ENCODE assay signal across 11 mouse cellular contexts in the genomic region with DNA sequence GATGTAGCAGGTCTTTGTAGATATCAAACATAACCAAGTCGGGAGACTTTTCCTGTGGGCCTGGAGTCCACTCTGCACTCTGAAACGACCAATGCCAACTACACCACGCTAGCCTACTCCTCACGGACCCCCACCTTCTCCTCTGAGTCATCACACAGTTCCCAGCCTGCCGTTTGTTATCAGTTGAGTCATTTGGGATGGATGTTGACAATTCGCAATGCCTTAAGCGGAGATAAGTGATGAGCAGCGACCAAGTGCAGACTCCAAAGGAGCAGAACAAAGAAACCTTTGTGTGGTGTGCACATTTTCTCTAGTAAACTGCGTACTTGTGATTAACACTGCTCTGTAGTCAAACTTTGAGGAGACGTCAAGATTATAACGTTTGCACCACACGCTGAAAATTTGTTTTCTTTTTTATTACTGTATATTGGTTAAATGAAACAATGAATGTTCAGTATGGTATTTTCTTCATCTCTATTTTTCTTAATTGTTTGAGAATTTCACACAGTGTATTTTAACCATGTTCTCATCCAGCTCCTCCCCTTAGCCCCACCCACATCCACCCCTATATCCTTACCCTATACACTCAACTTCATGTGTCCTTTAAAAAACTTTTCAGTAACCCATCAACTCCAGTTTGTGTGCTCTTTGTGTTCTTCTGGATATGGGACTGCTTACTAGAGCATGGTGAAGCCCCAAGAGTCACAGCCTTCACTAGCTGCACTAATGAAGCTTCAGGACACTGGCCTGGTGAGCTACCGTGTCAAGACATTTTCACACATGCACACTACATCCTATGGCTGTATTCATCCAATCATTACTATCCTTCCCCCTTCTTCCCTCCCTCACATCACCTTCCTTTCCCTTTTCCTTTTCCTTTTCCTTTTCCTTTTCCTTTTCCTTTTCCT. TPM values are rescaled to one million over a fixed set of nuclear protein-coding genes. Genes with fewer than 3 reads are reported as not detected.
A peak's percentile ranks its signal among the peaks of the same experiment; 100 is the strongest.
DNase-seq lines count a peak whose midpoint lies in the region; ATAC-seq lines count a peak whose summit lies in the region.
"Had no signal": no experiment of that assay in that cellular context is flagged by ENCODE, and none has a peak within 500 bp of the region (broad histone marks: within the 10 kb centered on the region; RNA-seq: fewer than 3 reads in every experiment).

No protein-coding gene starts in this region.

- H3K9me3 ChIP-seq in liver, embryonic 12.5 days (replicated peaks), result no peaks in the 10 kb centered on the region
- no peaks in the 10 kb centered on the region for H3K9me3 ChIP-seq in kidney, embryonic 15.5 days (replicated peaks)
- H3K9me3 ChIP-seq: forebrain, embryonic 15.5 days had no signal

- H3K4me2 ChIP-seq in liver, embryonic 12.5 days, result peak overlapping the region; percentile 45
- H3K4me2 ChIP-seq in kidney, embryonic 15.5 days, result no peak overlapping the region
- H3K4me2 ChIP-seq: forebrain, embryonic 15.5 days had no signal

- no peaks in the 10 kb centered on the region for H3K27me3 ChIP-seq in liver, embryonic 12.5 days (replicated peaks)
- no peaks in the 10 kb centered on the region for H3K27me3 ChIP-seq in kidney, embryonic 15.5 days
- H3K27me3 ChIP-seq: forebrain, embryonic 15.5 days; Patski had no signal

- 13% methylated on average over 13 of the region's 13 CpGs for WGBS in liver, embryonic 12.5 days (ENCODE audit: insufficient replicate concordance)
- WGBS in kidney, embryonic 15.5 days, result 78% methylated on average over 13 of the region's 13 CpGs

- H3K9ac ChIP-seq in liver, embryonic 12.5 days, result no peak overlapping the region
- H3K9ac ChIP-seq in kidney, embryonic 15.5 days, result no peak overlapping the region
- H3K9ac ChIP-seq: forebrain, embryonic 15.5 days had no signal

- no peaks in the 10 kb centered on the region for H3K36me3 ChIP-seq in liver, embryonic 12.5 days
- H3K36me3 ChIP-seq in kidney, embryonic 15.5 days, result no peaks in the 10 kb centered on the region
- H3K36me3 ChIP-seq: forebrain, embryonic 15.5 days had no signal

- peaks cover 23% of the 10 kb centered on the region for H3K4me1 ChIP-seq in liver, embryonic 12.5 days
- H3K4me1 ChIP-seq in kidney, embryonic 15.5 days, result no peaks in the 10 kb centered on the region
- H3K4me1 ChIP-seq: forebrain, embryonic 15.5 days had no signal

- no peak overlapping the region for H3K4me3 ChIP-seq in liver, embryonic 12.5 days
- H3K4me3 ChIP-seq in kidney, embryonic 15.5 days (replicated peaks), result no peak overlapping the region
- H3K4me3 ChIP-seq: forebrain, embryonic 15.5 days had no signal

- peak; percentile 9 for DNase-seq in 3134 (ENCODE audit: extremely low read depth, insufficient read length, low spot score)
- peak; percentile 69 for DNase-seq in 416B (ENCODE audit: low read depth)
- peak; percentile 63 for DNase-seq in c-Kit-positive CD71-positive TER-119-negative erythroid progenitor cells, embryonic 14.5 days (ENCODE audit: low read depth)
- no peak for DNase-seq in frontal cortex, postnatal 10 days (ENCODE audit: low spot score in 2 of 2)
- DNase-seq in cerebellum, adult 9-10 months, result no peak
- no peak for DNase-seq in embryo, embryonic 9.5 days (ENCODE audit: extremely low spot score)
- DNase-seq: kidney, adult 8-10 months had no signal

- H3K27ac ChIP-seq in liver, embryonic 12.5 days, result peak overlapping the region; percentile 36; the same call in 1 of the 2 replicates
- no peak overlapping the region for H3K27ac ChIP-seq in kidney, embryonic 15.5 days
- H3K27ac ChIP-seq: forebrain, embryonic 15.5 days had no signal

- ATAC-seq in liver, embryonic 12.5 days, result peak; percentile 90
- no peak for ATAC-seq in kidney, embryonic 15.5 days (replicated peaks; ENCODE audit: low FRiP score)
- ATAC-seq: forebrain, embryonic 15.5 days; Patski had no signal

RNA-seq across cellular contexts. Expression of a gene that starts 42.5 kb away (rescaled TPM):
- polyA plus RNA-seq in liver, embryonic 12.5 days (2016; fragmentation: Nextera tagmentation; extraction: Ambion mirVana), result 11.6 and 12.2 TPM in 2 replicates
- 73.7 and 75.2 TPM in 2 replicates for polyA plus RNA-seq in kidney, embryonic 15.5 days (2015; fragmentation: Nextera tagmentation; extraction: Ambion mirVana)

Comparison
In these comparisons a context has a peak if more than half of its experiments do, and no peak if none do; other contexts are left out.
1. DNase-seq: peak in 3134 (single experiment), 416B (single experiment) and c-Kit-positive CD71-positive TER-119-negative erythroid progenitor cells, embryonic 14.5 days (single experiment); none in frontal cortex, postnatal 10 days (0 of 2), cerebellum, adult 9-10 months (single experiment) and embryo, embryonic 9.5 days (single experiment).